Mouse (Mus musculus) myocyte (in vitro differentiated cells): Measurements from ENCODE around the gene Xpa.

Source experiments
- CEBPB ChIP-seq: IDR thresholded peaks from 2 replicates; pipeline ENCODE4 v1.6.1; 2011; ENCODE audit warnings: mild to moderate bottlenecking, moderate library complexity; ENCODE audit not compliant: poor library complexity, insufficient read depth, severe bottlenecking
- E2F4 ChIP-seq: IDR thresholded peaks from one replicate; pipeline ENCODE4 v1.6.1; 2011; ENCODE audit warnings: mild to moderate bottlenecking, control low read depth, moderate library complexity; ENCODE audit not compliant: insufficient read depth
- MAX ChIP-seq: IDR thresholded peaks from one replicate; pipeline ENCODE4 v1.6.1; 2011; ENCODE audit warnings: low read depth, mild to moderate bottlenecking, control low read depth
- MYOD1 ChIP-seq, 3 experiments: IDR thresholded peaks; one replicate each; pipeline ENCODE4 v1.6.1; 2011; ENCODE audit warnings: control low read depth in 2 of 3, low read depth in 2 of 3, mild to moderate bottlenecking in 2 of 3, moderate library complexity in 1 of 3; ENCODE audit not compliant: insufficient read length in 2 of 3, control insufficient read depth in 1 of 3
- POLR2A ChIP-seq: IDR thresholded peaks from one replicate; pipeline ENCODE4 v1.6.1; 2011; ENCODE audit warnings: low read depth, mild to moderate bottlenecking, control low read depth, moderate library complexity; ENCODE audit not compliant: insufficient read length
- POLR2AphosphoS2 ChIP-seq: IDR thresholded peaks from one replicate; pipeline ENCODE4 v1.6.1; 2011; ENCODE audit warnings: low read depth, control low read depth; ENCODE audit not compliant: insufficient read length
- TCF12 ChIP-seq: IDR thresholded peaks from one replicate; pipeline ENCODE4 v1.6.1; 2011; ENCODE audit warnings: mild to moderate bottlenecking, control low read depth; ENCODE audit not compliant: poor library complexity, insufficient read depth, severe bottlenecking
- TCF3 ChIP-seq: IDR thresholded peaks from one replicate; pipeline ENCODE4 v1.6.1; 2011; ENCODE audit warnings: low read depth, control low read depth; ENCODE audit not compliant: insufficient read length
- USF1 ChIP-seq: IDR thresholded peaks from one replicate; pipeline ENCODE4 v1.6.1; 2011; ENCODE audit warnings: low read depth, mild to moderate bottlenecking, control low read depth, moderate library complexity

GRCm38 (mm10) chr4:46221090-46221489 is 25.0 kb upstream of the Xpa start:
- TF ChIP-seq POLR2A: no peak
- no peak for TF ChIP-seq MAX
- TF ChIP-seq CEBPB: no peak
- TF ChIP-seq TCF12: no peak
- TF ChIP-seq POLR2AphosphoS2: no peak
- TF ChIP-seq E2F4: no peak
- no peak for TF ChIP-seq TCF3
- no peak for TF ChIP-seq USF1
- TF ChIP-seq MYOD1 (IDR thresholded peaks at IDR 0.05; ENCODE audit: control insufficient read depth in 1 of 3, insufficient read length in 2 of 3, low read depth in 2 of 3): no peak
